Mouse (Mus musculus) adrenal gland, postnatal 4 days (tissue): Measurements from ENCODE around the gene Tmpo. TPM values are rescaled to one million over a fixed set of nuclear protein-coding genes. Genes with fewer than 3 reads are reported as not detected.

Experiments used
- DNase-seq, 2 experiments: peaks; one replicate each; pipeline ENCODE4 v3.0.0; 2021 to 2022; ENCODE audit warnings: low spot score in 2 of 2, mixed read lengths in 2 of 2
- total RNA-seq, 2 experiments: library from RNA; stranded (reverse); gene quantifications; 2 replicates each; pipeline ENCODE4 v1.2.3; 2021

Tmpo gene
- total RNA-seq, 2 experiments from 2014 or later = 203 to 231 TPM

DNA sequence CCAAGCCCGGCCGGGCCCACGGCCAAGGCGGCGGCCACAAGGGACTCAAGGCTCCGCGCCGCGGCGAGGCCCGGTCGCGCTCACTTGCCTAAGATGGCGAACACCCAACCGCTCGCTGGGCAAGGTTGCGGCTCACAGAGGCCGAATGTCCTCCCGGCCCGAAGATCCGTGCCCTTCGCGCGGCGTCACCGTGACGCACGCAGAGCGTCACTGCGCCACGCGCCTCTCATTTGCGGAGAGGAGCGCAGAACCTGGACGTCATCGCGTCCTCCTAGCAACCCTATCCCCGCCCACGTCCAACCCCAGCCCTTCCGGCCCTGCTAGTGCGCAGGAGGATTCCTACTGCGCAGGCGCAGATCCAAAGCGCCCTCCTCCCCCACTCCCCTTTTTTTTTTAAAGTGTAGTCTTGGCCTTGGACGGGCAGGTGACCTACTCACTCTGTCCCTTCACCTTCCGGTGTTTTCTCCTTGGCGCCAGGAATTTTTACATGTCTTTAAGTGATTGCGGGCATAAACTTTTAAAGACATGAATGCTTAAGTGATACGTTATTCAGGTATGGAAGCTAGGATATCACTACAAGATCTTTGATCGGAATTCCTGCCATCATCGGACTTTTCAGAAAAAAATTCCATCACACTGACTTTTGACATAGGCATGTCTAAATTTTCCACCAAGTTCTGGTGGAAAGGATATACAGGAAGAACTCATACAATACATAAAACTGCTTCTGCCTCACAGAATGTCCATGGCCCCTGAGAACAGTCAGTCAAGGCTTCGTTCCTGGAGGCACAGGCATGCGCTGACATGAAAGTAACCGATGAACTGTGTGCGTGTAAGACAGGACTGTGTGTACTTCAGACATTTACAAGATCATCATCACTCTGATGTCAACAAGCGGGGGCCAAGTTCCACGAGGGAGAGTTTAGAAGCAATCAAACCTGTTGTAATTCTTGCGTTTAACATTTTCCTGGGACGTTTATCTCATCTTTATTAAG lies 57.0 kb downstream of the Tmpo start, which contains the start of gene Slc25a3:
Gene Slc25a3 (minus strand): TSS at position 232 of the 995 bp plus-strand sequence.
- peak; percentile 90 to 94 for DNase-seq

DNA sequence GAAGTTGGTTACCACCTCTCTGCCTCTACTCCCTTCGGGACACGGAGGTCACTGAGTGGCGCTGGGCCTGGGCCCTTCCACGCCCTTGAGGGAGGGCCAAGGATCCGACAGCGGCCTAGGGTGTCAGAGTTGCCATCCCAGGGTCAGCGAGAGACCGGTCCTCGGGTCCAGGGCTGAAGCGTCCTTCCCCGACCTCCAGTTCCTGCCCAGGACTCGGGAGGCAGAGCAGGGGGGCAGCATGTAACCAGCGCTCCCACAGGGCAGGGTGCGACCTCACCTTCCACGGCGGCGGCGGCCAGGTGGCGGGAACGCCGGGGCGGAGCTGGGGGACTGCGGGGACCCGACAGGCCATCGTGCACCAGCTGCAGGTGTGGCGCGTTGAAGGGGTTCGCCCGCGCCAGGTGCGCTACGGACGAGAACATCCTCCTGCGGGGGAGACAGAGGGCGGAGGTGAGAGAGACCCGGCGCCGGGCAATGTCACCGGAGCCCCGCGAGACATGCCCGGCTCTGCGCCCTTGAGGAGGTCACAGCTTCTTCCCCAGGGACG lies 57.8 kb downstream of the Tmpo start:
- DNase-seq = peak; percentile 22 to 44

DNA sequence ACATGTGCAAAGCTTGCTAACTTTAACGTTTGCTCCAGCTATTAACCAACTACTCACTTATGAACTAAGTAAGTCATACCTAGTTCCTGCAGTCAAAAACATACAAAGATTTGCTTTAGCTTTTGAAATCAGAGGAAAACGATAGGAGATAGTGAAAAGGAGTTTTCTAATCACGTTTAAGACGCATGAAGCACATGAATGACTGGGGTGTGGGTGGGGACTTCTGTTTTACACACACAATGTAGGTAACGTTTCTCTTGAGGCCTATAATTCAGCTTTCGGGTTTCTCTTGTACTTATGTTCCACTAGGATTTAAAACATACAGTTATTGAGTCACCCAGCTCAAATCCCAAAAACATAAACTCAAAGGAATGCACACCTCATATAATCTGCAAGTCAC lies 58.5 kb downstream of the Tmpo start:
- DNase-seq = no peak

DNA sequence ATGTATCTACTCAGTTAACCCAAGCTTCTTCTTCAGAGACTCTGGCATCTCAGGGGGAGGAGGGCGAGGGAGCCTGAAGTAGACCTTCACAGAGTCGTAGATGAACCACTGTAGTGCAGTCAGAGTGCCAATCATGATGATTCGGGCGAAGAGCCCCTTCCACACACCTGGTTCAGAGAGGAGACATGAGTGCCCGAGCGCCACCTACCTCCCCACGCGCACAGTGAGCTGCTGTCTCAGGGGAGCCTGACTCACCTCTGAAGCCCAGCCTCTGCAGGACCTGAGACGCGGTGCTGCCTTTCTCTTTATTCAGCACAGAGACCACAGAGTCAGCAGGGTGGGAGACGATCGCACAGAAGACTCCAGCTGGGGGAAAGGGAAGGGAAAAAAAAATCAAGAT lies 64.2 kb downstream of the Tmpo start:
- DNase-seq = no peak

DNA sequence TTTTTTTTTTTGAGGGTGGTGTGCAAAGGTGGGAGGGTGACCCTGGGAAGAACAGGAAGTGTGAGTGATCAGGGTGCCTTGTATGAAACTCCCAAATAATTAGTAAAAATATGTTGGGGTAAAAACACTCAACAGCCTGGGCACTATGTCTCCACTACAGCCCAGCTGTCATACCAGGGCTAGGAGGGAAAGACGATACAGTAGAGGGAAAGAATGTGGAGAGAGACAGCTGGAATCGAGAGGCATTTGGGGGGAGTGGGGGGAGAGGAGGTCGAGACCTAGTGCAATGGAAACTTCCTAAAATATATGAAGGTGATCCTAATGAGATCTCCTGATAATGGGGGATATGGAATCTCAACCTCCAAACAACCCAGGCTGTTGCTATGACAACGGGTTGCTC lies 71.3 kb downstream of the Tmpo start:
- DNase-seq = no peak

DNA sequence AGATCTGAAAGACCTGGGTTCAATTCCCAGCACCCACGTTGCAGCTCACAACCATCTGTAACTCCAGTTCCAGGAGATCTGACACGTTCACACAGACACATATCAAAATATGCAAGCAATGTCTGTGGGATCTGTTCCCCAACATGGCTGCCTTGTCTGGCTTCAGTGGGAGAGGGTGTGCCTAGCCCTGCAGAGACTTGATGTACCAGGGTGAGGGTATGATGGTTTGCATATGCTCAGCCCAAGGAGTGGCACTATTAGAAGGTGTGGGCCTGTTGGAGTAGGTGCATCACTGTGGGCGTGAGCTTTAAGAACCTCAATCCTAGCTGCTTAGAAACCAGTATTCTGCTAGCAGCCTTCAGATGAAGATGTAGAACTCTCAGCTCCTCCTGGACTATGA lies 75.1 kb downstream of the Tmpo start:
- DNase-seq = no peak

DNA sequence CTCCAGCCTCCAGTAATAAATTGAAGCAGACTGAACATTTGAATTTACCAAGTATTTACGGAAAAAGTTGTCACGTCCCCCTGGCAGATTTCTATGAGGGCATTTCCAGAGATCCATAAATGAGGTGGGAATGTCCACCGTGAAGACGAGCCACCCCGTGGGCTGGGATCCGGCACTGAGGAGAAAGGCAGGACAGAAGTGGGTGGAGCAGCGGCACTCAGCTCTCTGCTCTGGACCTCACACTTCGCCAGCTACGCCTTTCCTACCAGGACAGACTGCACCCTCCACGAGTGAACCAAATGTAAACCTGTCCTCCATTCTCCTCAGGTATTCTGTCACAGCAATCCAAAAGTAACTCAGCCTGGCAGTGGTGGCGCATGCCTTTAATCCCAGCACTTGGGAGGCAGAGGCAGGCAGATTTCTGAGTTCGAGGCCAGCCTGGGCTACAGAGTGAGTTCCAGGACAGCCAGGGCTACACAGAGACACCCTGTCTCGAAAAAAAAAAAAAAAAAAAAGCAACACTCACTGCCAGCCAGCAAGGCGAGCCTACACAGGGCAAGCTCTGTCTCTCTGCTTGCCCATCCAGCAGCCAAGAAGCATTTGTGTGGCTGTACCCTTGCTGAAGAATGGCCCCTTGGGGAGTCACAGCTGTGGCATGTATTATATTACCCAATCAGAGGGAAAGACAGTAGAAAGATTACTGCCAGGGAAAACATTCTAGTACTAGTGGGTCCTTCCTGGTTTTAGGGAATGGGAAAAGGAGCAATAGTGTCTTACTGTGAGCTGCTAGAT lies 78.1 kb downstream of the Tmpo start:
- no peak for DNase-seq

DNA sequence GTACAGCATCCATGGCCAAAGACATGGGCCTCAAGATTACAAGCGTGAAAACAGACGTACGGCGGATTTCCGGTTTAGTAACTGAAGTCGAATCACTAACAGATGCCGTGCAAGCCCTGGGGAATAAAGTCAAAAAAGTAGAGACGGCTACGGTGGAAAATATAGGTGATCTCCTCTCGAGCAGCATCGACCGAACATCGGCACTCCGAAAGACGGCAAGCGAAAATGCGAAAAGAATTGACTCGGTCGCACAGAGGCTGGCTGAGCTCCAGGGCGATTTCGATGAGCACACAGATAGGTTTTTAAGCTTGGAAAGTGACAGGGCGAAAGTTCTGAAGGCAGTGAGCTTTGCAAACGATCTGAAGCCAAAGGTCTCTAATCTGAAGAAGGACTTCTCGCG lies 79.2 kb downstream of the Tmpo start:
- DNase-seq = no peak

DNA sequence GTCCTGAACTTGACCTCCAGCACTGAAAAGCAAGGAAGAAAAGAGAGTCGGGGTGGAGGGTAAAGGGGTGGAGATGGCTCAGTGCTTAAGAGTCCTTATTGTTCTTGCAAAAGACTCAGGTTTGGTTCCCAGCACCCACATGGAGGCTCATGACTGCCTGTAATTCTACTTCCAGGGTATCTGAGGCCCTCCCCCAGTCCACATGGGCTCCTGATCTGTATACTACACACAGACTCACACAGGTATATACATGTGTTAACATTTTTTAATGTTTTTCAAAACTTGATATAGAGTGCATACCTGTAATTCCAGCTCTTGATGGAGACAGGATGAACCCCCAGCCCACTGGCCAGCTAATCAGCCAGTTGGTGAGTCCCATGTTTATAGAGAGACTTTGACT lies 81.0 kb downstream of the Tmpo start:
- no peak for DNase-seq

DNA sequence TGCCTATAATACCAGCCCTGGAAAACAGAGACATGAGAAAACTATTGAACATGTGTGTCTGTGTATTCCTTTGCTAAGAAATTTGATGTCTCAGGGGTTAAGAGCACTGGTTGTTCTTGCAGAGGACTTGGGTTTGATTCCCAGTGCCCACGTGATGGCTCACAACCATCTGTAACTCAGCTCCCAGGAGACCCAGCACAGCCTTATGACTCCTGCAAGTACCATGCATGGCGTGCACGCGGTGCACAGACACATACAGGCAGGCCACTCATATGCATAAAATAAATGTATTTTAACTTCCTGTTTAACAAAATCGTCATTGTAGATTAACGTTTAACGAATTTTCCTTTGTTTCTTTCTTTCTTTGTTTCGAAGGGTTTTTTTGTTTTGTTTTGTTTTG lies 83.1 kb downstream of the Tmpo start:
- no peak for DNase-seq

Other genes with a start within 250 kb of the Tmpo start
- gene Apaf1, start 98.5 kb downstream of the Tmpo start, total RNA-seq = 10 to 100 TPM; 14.8 to 16.5 TPM
- 10 to 100 TPM; 43.3 to 48.0 TPM for gene Ikbip, start 98.4 kb downstream of the Tmpo start, total RNA-seq
- 100 to 1,000 TPM; 840 to 862 TPM for gene Slc25a3, start 57.3 kb downstream of the Tmpo start, total RNA-seq